Mouse (Mus musculus): Measurements from ENCODE around the gene Cisd3.

- TF ChIP-seq POLR2A (IDR thresholded peaks at IDR 0.05; ENCODE audit: extremely low read depth, insufficient read depth, low read length) (no peak), CTCF (IDR thresholded peaks at IDR 0.05; ENCODE audit: extremely low read depth, insufficient read depth, low read length) (no peak)
Measured at GRCm38 (mm10) chr11:97717369-97718280, 32.0 kb downstream of the Cisd3 start.
